Mouse (Mus musculus): ENCODE measurements around the gene Galt. TPM values are rescaled to one million over a fixed set of nuclear protein-coding genes. Genes with fewer than 3 reads are reported as not detected.
A peak's percentile ranks its signal among the peaks of the same experiment; 100 is the strongest.

Galt gene
- polyA plus RNA-seq, 1 experiment from 2014 or later: 38.0 TPM

GRCm38 (mm10) chr4:41715596-41715995 lies 39.4 kb upstream of the Galt start:
- no peak overlapping the region for H3K4me2 ChIP-seq
- H3K9me3 ChIP-seq: no peaks in the 10 kb centered on the region
- peaks cover 50% of the 10 kb centered on the region for H3K4me1 ChIP-seq (replicated peaks)
- no peak for ATAC-seq (ENCODE audit: low read depth)
- peaks cover 54% of the 10 kb centered on the region for H3K36me3 ChIP-seq
- no peak overlapping the region for H3K9ac ChIP-seq
- H3K27me3 ChIP-seq: no peaks in the 10 kb centered on the region
- no peak overlapping the region for H3K27ac ChIP-seq (replicated peaks)
- 81% methylated on average over 5 of the region's 5 CpGs for WGBS
- H3K4me3 ChIP-seq: no peak overlapping the region

GRCm38 (mm10) chr4:41716834-41717233 lies 38.2 kb upstream of the Galt start:
- 68% methylated on average over 6 of the region's 6 CpGs for WGBS
- Histone ChIP-seq H3K9me3 (no peaks in the 10 kb centered on the region), H3K27ac (replicated peaks) (peak overlapping the region; percentile 65; the same call in 1 of the 2 replicates), H3K4me1 (replicated peaks) (peaks cover 43% of the 10 kb centered on the region), H3K36me3 (peaks cover 49% of the 10 kb centered on the region), H3K4me3 (no peak overlapping the region), H3K27me3 (no peaks in the 10 kb centered on the region), H3K9ac (peak overlapping the region; percentile 41; the same call in 1 of the 2 replicates), H3K4me2 (no peak overlapping the region)
- ATAC-seq (ENCODE audit: low read depth): no peak

GRCm38 (mm10) chr4:41722918-41723351 lies 32.1 kb upstream of the Galt start, which contains the start of gene Dctn3:
Gene Dctn3, minus strand, starts transcription at chr4:41723170.
- H3K4me1 ChIP-seq (replicated peaks): peaks cover 47% of the 10 kb centered on the region
- peak within 1 kb of the TSS; percentile 64 for H3K27ac ChIP-seq (replicated peaks)
- peak within 1 kb of the TSS; percentile 89 for H3K4me2 ChIP-seq
- H3K4me3 ChIP-seq: peak within 1 kb of the TSS; percentile 89
- peak within 1 kb of the TSS; percentile 87 for H3K9ac ChIP-seq
- WGBS: under 1% methylated on average over 27 of the region's 27 CpGs
- H3K9me3 ChIP-seq: no peaks in the 10 kb centered on the region
- peak; percentile 87 for ATAC-seq (ENCODE audit: low read depth)
- peaks cover 26% of the 10 kb centered on the region for H3K36me3 ChIP-seq
- peaks cover 43% of the 10 kb centered on the region for H3K27me3 ChIP-seq

- Histone ChIP-seq H3K27me3 (peaks cover 80% of the 10 kb centered on the region), H3K4me2 (peak overlapping the region; percentile 42), H3K9ac (0 out of 2 replicates have a peak overlapping the region, but pooled peaks have one; percentile 27), H3K9me3 (no peaks in the 10 kb centered on the region), H3K27ac (replicated peaks) (peak overlapping the region; percentile 55), H3K36me3 (no peaks in the 10 kb centered on the region), H3K4me3 (0 out of 2 replicates have a peak overlapping the region, but pooled peaks have one; percentile 0), H3K4me1 (replicated peaks) (peaks cover 57% of the 10 kb centered on the region)
- 7% methylated on average over 20 of the region's 20 CpGs for WGBS
- peak; percentile 30 for ATAC-seq (ENCODE audit: low read depth)
Observed at GRCm38 (mm10) chr4:41726826-41727621, 28.0 kb upstream of the Galt start.

GRCm38 (mm10) chr4:41731052-41731765 lies 23.8 kb upstream of the Galt start, which contains the start of gene Arid3c:
Gene Arid3c, minus strand, starts transcription at chr4:41731142.
- no peak for ATAC-seq (ENCODE audit: low read depth)
- Histone ChIP-seq H3K4me3 (peak within 1 kb of the TSS; percentile 32), H3K27me3 (peaks cover 70% of the 10 kb centered on the region), H3K4me2 (peak within 1 kb of the TSS; percentile 65), H3K4me1 (replicated peaks) (peaks cover 35% of the 10 kb centered on the region), H3K9ac (peak within 1 kb of the TSS; percentile 47), H3K36me3 (no peaks in the 10 kb centered on the region), H3K27ac (replicated peaks) (no peak within 1 kb of the TSS), H3K9me3 (no peaks in the 10 kb centered on the region)
- 2% methylated on average over 50 of the region's 50 CpGs for WGBS

GRCm38 (mm10) chr4:41737602-41738255 lies 17.3 kb upstream of the Galt start:
- H3K27ac ChIP-seq (replicated peaks): no peak overlapping the region
- peaks cover 12% of the 10 kb centered on the region for H3K36me3 ChIP-seq
- H3K9me3 ChIP-seq: no peaks in the 10 kb centered on the region
- no peak overlapping the region for H3K9ac ChIP-seq
- H3K4me2 ChIP-seq: no peak overlapping the region
- H3K4me1 ChIP-seq (replicated peaks): peaks cover 19% of the 10 kb centered on the region
- 44% methylated on average over 8 of the region's 8 CpGs for WGBS
- ATAC-seq (ENCODE audit: low read depth): no peak
- no peak overlapping the region for H3K4me3 ChIP-seq
- H3K27me3 ChIP-seq: peaks cover 10% of the 10 kb centered on the region

GRCm38 (mm10) chr4:41738256-41738603 lies 16.8 kb upstream of the Galt start:
- no peak overlapping the region for H3K4me3 ChIP-seq
- WGBS: 70% methylated on average over 1 of the region's 1 CpGs
- no peak overlapping the region for H3K4me2 ChIP-seq
- no peaks in the 10 kb centered on the region for H3K9me3 ChIP-seq
- peaks cover 19% of the 10 kb centered on the region for H3K4me1 ChIP-seq (replicated peaks)
- H3K27me3 ChIP-seq: peaks cover 5% of the 10 kb centered on the region
- H3K27ac ChIP-seq (replicated peaks): no peak overlapping the region
- ATAC-seq (ENCODE audit: low read depth): no peak
- H3K36me3 ChIP-seq: peaks cover 12% of the 10 kb centered on the region
- no peak overlapping the region for H3K9ac ChIP-seq

GRCm38 (mm10) chr4:41739260-41739659 lies 15.8 kb upstream of the Galt start:
- 91% methylated on average over 13 of the region's 13 CpGs for WGBS
- H3K36me3 ChIP-seq: peaks cover 12% of the 10 kb centered on the region
- ATAC-seq (ENCODE audit: low read depth): no peak
- H3K9ac ChIP-seq: no peak overlapping the region
- H3K27ac ChIP-seq (replicated peaks): no peak overlapping the region
- H3K4me3 ChIP-seq: no peak overlapping the region
- no peaks in the 10 kb centered on the region for H3K9me3 ChIP-seq
- H3K4me2 ChIP-seq: peak overlapping the region; percentile 84
- peaks cover 19% of the 10 kb centered on the region for H3K4me1 ChIP-seq (replicated peaks)
- no peaks in the 10 kb centered on the region for H3K27me3 ChIP-seq

- H3K9ac ChIP-seq: peak overlapping the region; percentile 83
- H3K9me3 ChIP-seq: no peaks in the 10 kb centered on the region
- peaks cover 19% of the 10 kb centered on the region for H3K4me1 ChIP-seq (replicated peaks)
- H3K36me3 ChIP-seq: peaks cover 12% of the 10 kb centered on the region
- peak overlapping the region; percentile 87 for H3K27ac ChIP-seq (replicated peaks)
- peak; percentile 87 for ATAC-seq (ENCODE audit: low read depth)
- under 1% methylated on average over 48 of the region's 48 CpGs for WGBS
- peak overlapping the region; percentile 79 for H3K4me3 ChIP-seq
- peak overlapping the region; percentile 84 for H3K4me2 ChIP-seq
- H3K27me3 ChIP-seq: no peaks in the 10 kb centered on the region
Observed at GRCm38 (mm10) chr4:41740380-41741157, 14.5 kb upstream of the Galt start.

- Histone ChIP-seq H3K27me3 (no peaks in the 10 kb centered on the region), H3K27ac (replicated peaks) (peak overlapping the region; percentile 87), H3K36me3 (peaks cover 12% of the 10 kb centered on the region), H3K9me3 (0 out of 2 replicates have a peak, but pooled peaks cover 4% of the 10 kb centered on the region), H3K4me1 (replicated peaks) (peaks cover 19% of the 10 kb centered on the region), H3K9ac (peak overlapping the region; percentile 83), H3K4me2 (peak overlapping the region; percentile 84), H3K4me3 (peak overlapping the region; percentile 79)
- 0% methylated on average over 27 of the region's 27 CpGs for WGBS
- peak; percentile 97 for ATAC-seq (ENCODE audit: low read depth)
Observed at GRCm38 (mm10) chr4:41741158-41741560, 13.9 kb upstream of the Galt start.

GRCm38 (mm10) chr4:41744131-41744530 lies 10.9 kb upstream of the Galt start:
- 0 out of 2 replicates have a peak, but pooled peaks cover 4% of the 10 kb centered on the region for H3K27me3 ChIP-seq
- H3K27ac ChIP-seq (replicated peaks): no peak overlapping the region
- no peak overlapping the region for H3K4me3 ChIP-seq
- WGBS: 82% methylated on average over 2 of the region's 2 CpGs
- no peak overlapping the region for H3K4me2 ChIP-seq
- H3K4me1 ChIP-seq (replicated peaks): peaks cover 16% of the 10 kb centered on the region
- H3K9ac ChIP-seq: no peak overlapping the region
- H3K36me3 ChIP-seq: peaks cover 3% of the 10 kb centered on the region
- peaks cover 15% of the 10 kb centered on the region for H3K9me3 ChIP-seq
- no peak for ATAC-seq (ENCODE audit: low read depth)
